Mouse (Mus musculus) heart, adult 2 months (tissue): ENCODE results near the gene Tymp. TPM values are rescaled to one million over a fixed set of nuclear protein-coding genes. Genes with fewer than 3 reads are reported as not detected.

ENCODE experiments used
- DNase-seq, 2 experiments: peaks; one replicate each; pipeline ENCODE4 v3.0.0; 2021
- H3K27ac ChIP-seq: fragments of 200-600 bp; 2 replicates; pipeline ENCODE4 v1.8.1; 2022
- H3K27me3 ChIP-seq: fragments of 200-500 bp; 2 replicates; pipeline ENCODE4 v1.6.1; 2012; ENCODE audit warnings: mild to moderate bottlenecking, low read length, inconsistent platforms, mixed read lengths; ENCODE audit not compliant: control insufficient read depth, insufficient read depth
- H3K36me3 ChIP-seq: fragments of 200-500 bp; 2 replicates; pipeline ENCODE4 v1.6.1; 2012; ENCODE audit warnings: low read length, inconsistent platforms; ENCODE audit not compliant: control insufficient read depth, insufficient read depth
- H3K4me1 ChIP-seq: fragments of 200-500 bp; 2 replicates; pipeline ENCODE4 v1.6.1; 2011; ENCODE audit warnings: low read length; ENCODE audit not compliant: control insufficient read depth, insufficient read depth
- H3K4me3 ChIP-seq: fragments of 200-600 bp; 2 replicates; pipeline ENCODE4 v1.8.1; 2022
- H3K79me2 ChIP-seq: fragments of 200-500 bp; replicated peaks from 2 replicates; pipeline ENCODE4 v1.6.1; 2012; ENCODE audit warnings: mild to moderate bottlenecking, inconsistent platforms, low read length, moderate library complexity, mixed read lengths; ENCODE audit not compliant: control insufficient read depth, insufficient read depth
- H3K9ac ChIP-seq: fragments of 200-500 bp; 2 replicates; pipeline ENCODE4 v1.6.1; 2012; ENCODE audit warnings: low read depth, mild to moderate bottlenecking, control low read depth, inconsistent platforms, low read length, mixed read lengths
- CTCF ChIP-seq: fragments of 200-600 bp; IDR thresholded peaks from 2 replicates; pipeline ENCODE4 v1.8.1; 2022; ENCODE audit warnings: antibody characterized with exemption, mild to moderate bottlenecking, moderate library complexity
- EP300 ChIP-seq: fragments of 200-500 bp; IDR thresholded peaks from 2 replicates; pipeline ENCODE4 v1.6.1; 2011; ENCODE audit warnings: low read depth, low read length, control low read depth; ENCODE audit not compliant: insufficient read depth
- POLR2A ChIP-seq: fragments of 200-500 bp; IDR thresholded peaks from 2 replicates; pipeline ENCODE4 v1.6.1; 2011; ENCODE audit warnings: mild to moderate bottlenecking, low read depth, low read length, control low read depth; ENCODE audit not compliant: insufficient read depth
- WGBS: fragments of 180-500 bp; shearing (Covaris S2); methylation state at CpG from one replicate; pipeline ENCODE4 v1.1.7; 2018; 5-methylcytosine and 5-hydroxymethylcytosine counted together
- intact Hi-C: fragments of 180-260 bp; cut with DNase I; formaldehyde crosslinking; loops from one replicate; pipeline ENCODE4 v1.15.1; 2025
- polyA plus RNA-seq: library from polyadenylated mRNA; depleted of rRNA; stranded (reverse); fragments of >200 nt; gene quantifications from 2 replicates; pipeline ENCODE4 v1.2.3, GENCODE M21; 2012
- total RNA-seq, 2 experiments: library from RNA; stranded (reverse); gene quantifications; 2 replicates each; pipeline ENCODE4 v1.2.3; 2021

The Tymp gene
- total and polyA plus RNA-seq, 3 experiments: 0.18 to 1.8 (median 0.47) TPM

GRCm38 (mm10) chr15:89406691-89407090 is 29.9 kb upstream of the Tymp start:
- intact Hi-C loops: no loop called here
- H3K4me3 ChIP-seq: no peak overlapping the region
- H3K79me2 ChIP-seq: no peaks in the 10 kb centered on the region
- no peak overlapping the region for H3K9ac ChIP-seq
- DNase-seq: no peak
- H3K27me3 ChIP-seq: no peaks in the 10 kb centered on the region
- no peak for TF ChIP-seq CTCF
- TF ChIP-seq POLR2A: no peak
- TF ChIP-seq EP300: no peak
- H3K36me3 ChIP-seq: no peaks in the 10 kb centered on the region
- H3K27ac ChIP-seq: no peak overlapping the region
- H3K4me1 ChIP-seq: no peaks in the 10 kb centered on the region

GRCm38 (mm10) chr15:89404831-89405623 is 28.2 kb upstream of the Tymp start:
- 71% methylated on average over 10 of the region's 10 CpGs for WGBS

GRCm38 (mm10) chr15:89402471-89402870 is 25.6 kb upstream of the Tymp start:
- Histone ChIP-seq H3K27me3 (no peaks in the 10 kb centered on the region), H3K36me3 (no peaks in the 10 kb centered on the region), H3K9ac (no peak overlapping the region), H3K79me2 (no peaks in the 10 kb centered on the region), H3K27ac (no peak overlapping the region), H3K4me1 (peaks cover 3% of the 10 kb centered on the region), H3K4me3 (no peak overlapping the region)
- 93% methylated on average over 1 of the region's 1 CpGs for WGBS
- TF ChIP-seq EP300 (no peak), POLR2A (no peak), CTCF (no peak)
- intact Hi-C loops: no loop called here
- no peak for DNase-seq

More at GRCm38 (mm10) chr15:89404831-89405623, 28.2 kb upstream of the Tymp start:
- no peak overlapping the region for H3K27ac ChIP-seq
- no peak for TF ChIP-seq EP300
- no peak for TF ChIP-seq POLR2A
- TF ChIP-seq CTCF: no peak
- H3K9ac ChIP-seq: no peak overlapping the region
- H3K36me3 ChIP-seq: no peaks in the 10 kb centered on the region
- H3K79me2 ChIP-seq: no peaks in the 10 kb centered on the region
- peaks cover 3% of the 10 kb centered on the region for H3K4me1 ChIP-seq
- no peak overlapping the region for H3K4me3 ChIP-seq
- intact Hi-C loops: no loop called here
- no peaks in the 10 kb centered on the region for H3K27me3 ChIP-seq
- no peak for DNase-seq

- TF ChIP-seq CTCF: no peak
- TF ChIP-seq EP300: no peak
- TF ChIP-seq POLR2A: no peak
- H3K4me1 ChIP-seq: peaks cover 3% of the 10 kb centered on the region
- 68% methylated on average over 1 of the region's 1 CpGs for WGBS
Observed at GRCm38 (mm10) chr15:89399716-89400115, 22.9 kb upstream of the Tymp start.

GRCm38 (mm10) chr15:89398146-89398545 is 21.3 kb upstream of the Tymp start:
- intact Hi-C loops: no loop called here
- no peak for DNase-seq
- Histone ChIP-seq H3K27me3 (no peaks in the 10 kb centered on the region), H3K79me2 (no peaks in the 10 kb centered on the region), H3K27ac (no peak overlapping the region), H3K4me3 (no peak overlapping the region), H3K36me3 (no peaks in the 10 kb centered on the region), H3K4me1 (peaks cover 3% of the 10 kb centered on the region), H3K9ac (no peak overlapping the region)
- TF ChIP-seq CTCF (no peak), EP300 (no peak), POLR2A (no peak)
- 86% methylated on average over 2 of the region's 2 CpGs for WGBS

More at GRCm38 (mm10) chr15:89399716-89400115, 22.9 kb upstream of the Tymp start:
- Histone ChIP-seq H3K36me3 (no peaks in the 10 kb centered on the region), H3K9ac (no peak overlapping the region), H3K27me3 (no peaks in the 10 kb centered on the region), H3K79me2 (no peaks in the 10 kb centered on the region), H3K4me3 (no peak overlapping the region), H3K27ac (no peak overlapping the region)
- intact Hi-C loops: no loop called here
- no peak for DNase-seq

- no peak for DNase-seq
- no peaks in the 10 kb centered on the region for H3K79me2 ChIP-seq
- peaks cover 3% of the 10 kb centered on the region for H3K4me1 ChIP-seq
- H3K9ac ChIP-seq: no peak overlapping the region
- intact Hi-C loops: no loop called here
- TF ChIP-seq EP300 (no peak), POLR2A (no peak), CTCF (no peak)
- H3K27me3 ChIP-seq: no peaks in the 10 kb centered on the region
- no peaks in the 10 kb centered on the region for H3K36me3 ChIP-seq
- no peak overlapping the region for H3K4me3 ChIP-seq
- WGBS: 86% methylated on average over 4 of the region's 4 CpGs
- no peak overlapping the region for H3K27ac ChIP-seq
Observed at GRCm38 (mm10) chr15:89396883-89397282, 20.0 kb upstream of the Tymp start.
